Mouse (Mus musculus) retina, adult 2 months (tissue): ENCODE results near the gene Olfr1132.
"Not testable (repeated sequence)": the region's sequence is repeated elsewhere in the genome, so short reads cannot be mapped to it uniquely, and the experiment has no call there.

Source experiments
- DNase-seq: peaks from one replicate; pipeline ENCODE4 v3.0.0-alpha.2; 2012; ENCODE audit warnings: low read depth, low spot score

The Olfr1132 gene

GRCm38 (mm10) chr2:87637435-87637834, at the start of gene Olfr1132:
Olfr1132 (minus strand) TSS chr2:87637535.
- no peak for DNase-seq

- no peak for DNase-seq
Observed at GRCm38 (mm10) chr2:87673564-87673963, 36.2 kb upstream of the Olfr1132 start, which contains the start of gene Olfr1135. Olfr1135 (minus strand) TSS chr2:87673664.

- no peak for DNase-seq
Observed at GRCm38 (mm10) chr2:87658360-87658759, 21.0 kb upstream of the Olfr1132 start, which contains the start of gene Olfr1134. Olfr1134 (minus strand) TSS chr2:87658460.

DNA sequence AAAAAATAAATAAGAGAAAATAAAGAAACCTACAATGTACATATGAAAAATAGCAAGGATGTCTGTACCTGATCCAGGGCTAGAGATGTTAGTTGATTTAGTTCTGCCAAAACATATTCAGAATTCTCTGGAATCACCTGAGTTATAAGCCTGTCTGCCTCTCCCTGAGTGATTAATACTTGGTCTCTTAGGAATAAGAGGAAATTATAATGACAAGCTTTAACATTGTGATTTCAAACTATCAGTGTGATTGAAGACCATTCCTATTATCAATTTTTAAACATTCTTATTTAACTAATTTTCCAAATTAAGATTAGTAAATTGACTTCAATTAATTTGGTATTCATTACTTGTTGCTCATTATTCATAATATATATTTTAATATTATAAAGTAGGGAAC, 9.9 kb upstream of the Olfr1132 start, which contains the start of gene Olfr1133:
Olfr1133 (minus strand) TSS at position 101 of the 400 bp plus-strand sequence.
- DNase-seq = no peak

DNA sequence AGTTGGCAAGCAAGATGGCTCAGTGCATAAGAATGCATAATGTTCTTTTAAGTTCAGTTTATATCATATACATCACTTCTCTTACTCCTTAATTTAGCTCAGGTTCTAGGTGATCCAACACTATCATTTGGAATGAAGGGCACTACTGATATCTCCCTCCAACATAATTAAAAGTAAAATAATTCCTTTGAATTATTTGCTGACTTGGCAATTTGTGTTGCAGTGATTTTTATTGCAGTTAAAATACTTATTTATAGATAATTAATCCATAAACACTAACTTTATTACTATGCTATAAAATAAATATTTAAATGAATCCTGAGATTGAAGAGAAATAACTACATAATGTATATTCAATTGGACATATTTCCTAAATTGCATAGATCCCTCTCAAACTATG, 5.1 kb upstream of the Olfr1132 start:
- DNase-seq = no peak

DNA sequence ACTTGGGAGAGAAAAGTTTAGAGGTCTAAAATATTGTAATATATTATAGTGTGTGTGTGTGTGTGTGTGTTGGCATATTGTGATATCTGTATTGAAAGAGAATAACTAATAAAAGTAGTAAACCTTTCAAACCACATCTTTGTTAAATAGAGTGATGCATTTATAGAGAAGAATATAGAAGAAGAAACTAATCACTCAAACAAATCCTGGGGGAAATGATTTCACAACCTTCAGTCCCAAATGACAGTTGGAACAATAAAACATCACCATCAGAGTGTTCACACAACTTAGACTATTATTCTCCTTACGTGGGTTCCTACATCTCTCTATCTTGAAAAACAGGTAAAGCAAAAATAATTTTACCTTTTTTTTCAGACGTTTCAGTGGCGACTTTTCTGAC, 10.5 kb downstream of the Olfr1132 start, which contains the start of gene Olfr1131:
Olfr1131 (plus strand) TSS at position 301 of the 400 bp plus-strand sequence.
- DNase-seq = no peak

DNA sequence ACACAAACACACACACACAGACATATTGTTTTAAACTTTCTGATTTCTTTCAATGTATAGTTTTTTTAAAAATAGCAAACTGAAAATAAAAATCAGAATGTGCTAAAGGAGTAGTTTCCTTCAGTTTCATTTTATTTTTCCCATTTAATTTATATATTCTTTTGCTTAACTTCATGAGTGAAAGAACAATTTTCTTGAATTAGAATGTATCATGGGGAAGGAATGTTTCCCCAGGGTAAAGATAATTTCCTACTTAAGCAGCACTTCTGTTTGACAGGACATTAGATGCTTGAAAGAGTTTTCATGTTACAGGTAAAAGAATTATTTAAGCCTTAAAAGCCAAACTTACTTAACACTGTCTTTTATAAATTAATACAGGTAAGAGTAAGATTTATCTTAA, 31.4 kb downstream of the Olfr1132 start, which contains the start of gene Olfr1130:
Olfr1130 (plus strand) TSS at position 301 of the 400 bp plus-strand sequence.
- not testable (repeated sequence) for DNase-seq
